Mouse (Mus musculus): ENCODE data around the gene Fam102b. TPM values are rescaled to one million over a fixed set of nuclear protein-coding genes. Genes with fewer than 3 reads are reported as not detected.

The Fam102b gene
- polyA plus RNA-seq, 1 experiment: 27.8 TPM

GRCm38 (mm10) chr3:109018336-109018735, 9.1 kb downstream of the Fam102b start:
- Histone ChIP-seq H3K4me1 (ENCODE audit: control insufficient read depth, insufficient read depth, low read length) (peaks cover 5% of the 10 kb centered on the region), H3K4me3 (ENCODE audit: insufficient read depth, low read length) (no peak overlapping the region), H3K27ac (ENCODE audit: insufficient read depth, low read length) (no peak overlapping the region)
- TF ChIP-seq POLR2A (IDR thresholded peaks at IDR 0.05; ENCODE audit: low read depth, low read length) (no peak), CTCF (IDR thresholded peaks at IDR 0.05; ENCODE audit: borderline replicate concordance, insufficient read depth, low read length) (no peak)

- Histone ChIP-seq H3K4me1 (ENCODE audit: control insufficient read depth, insufficient read depth, low read length) (peaks cover 13% of the 10 kb centered on the region), H3K4me3 (ENCODE audit: insufficient read depth, low read length) (no peak overlapping the region), H3K27ac (ENCODE audit: insufficient read depth, low read length) (no peak overlapping the region)
- TF ChIP-seq CTCF (IDR thresholded peaks at IDR 0.05; ENCODE audit: borderline replicate concordance, insufficient read depth, low read length) (no peak), POLR2A (IDR thresholded peaks at IDR 0.05; ENCODE audit: low read depth, low read length) (no peak)
These were observed 14.8 kb downstream of the Fam102b start for GRCm38 (mm10) chr3:109012595-109012994.

GRCm38 (mm10) chr3:109010489-109011260, 16.7 kb downstream of the Fam102b start:
- H3K4me1 ChIP-seq (ENCODE audit: control insufficient read depth, insufficient read depth, low read length): peaks cover 13% of the 10 kb centered on the region
- H3K27ac ChIP-seq (ENCODE audit: insufficient read depth, low read length): peak overlapping the region; percentile 79
- H3K4me3 ChIP-seq (ENCODE audit: insufficient read depth, low read length): no peak overlapping the region
- TF ChIP-seq CTCF (IDR thresholded peaks at IDR 0.05; ENCODE audit: borderline replicate concordance, insufficient read depth, low read length) (no peak), POLR2A (IDR thresholded peaks at IDR 0.05; ENCODE audit: low read depth, low read length) (no peak)

- TF ChIP-seq POLR2A (IDR thresholded peaks at IDR 0.05; ENCODE audit: low read depth, low read length): no peak
- no peak overlapping the region for H3K27ac ChIP-seq (ENCODE audit: insufficient read depth, low read length)
- H3K4me1 ChIP-seq (ENCODE audit: control insufficient read depth, insufficient read depth, low read length): peaks cover 13% of the 10 kb centered on the region
- no peak overlapping the region for H3K4me3 ChIP-seq (ENCODE audit: insufficient read depth, low read length)
These were observed 19.2 kb downstream of the Fam102b start for GRCm38 (mm10) chr3:109008180-109008579.

- peaks cover 8% of the 10 kb centered on the region; the same call in 1 of the 2 replicates for H3K4me1 ChIP-seq (ENCODE audit: control insufficient read depth, insufficient read depth, low read length)
- H3K27ac ChIP-seq (ENCODE audit: insufficient read depth, low read length): no peak overlapping the region
- TF ChIP-seq POLR2A (IDR thresholded peaks at IDR 0.05; ENCODE audit: low read depth, low read length): no peak
- no peak for TF ChIP-seq CTCF (IDR thresholded peaks at IDR 0.05; ENCODE audit: borderline replicate concordance, insufficient read depth, low read length)
- H3K4me3 ChIP-seq (ENCODE audit: insufficient read depth, low read length): no peak overlapping the region
These were observed 21.6 kb downstream of the Fam102b start for GRCm38 (mm10) chr3:109005777-109006176.

GRCm38 (mm10) chr3:108999173-108999572, 28.2 kb downstream of the Fam102b start:
- TF ChIP-seq CTCF (IDR thresholded peaks at IDR 0.05; ENCODE audit: borderline replicate concordance, insufficient read depth, low read length) (no peak), POLR2A (IDR thresholded peaks at IDR 0.05; ENCODE audit: low read depth, low read length) (no peak)
- Histone ChIP-seq H3K27ac (ENCODE audit: insufficient read depth, low read length) (no peak overlapping the region), H3K4me3 (ENCODE audit: insufficient read depth, low read length) (no peak overlapping the region), H3K4me1 (ENCODE audit: control insufficient read depth, insufficient read depth, low read length) (0 out of 2 replicates have a peak, but pooled peaks cover 4% of the 10 kb centered on the region)

- TF ChIP-seq CTCF (IDR thresholded peaks at IDR 0.05; ENCODE audit: borderline replicate concordance, insufficient read depth, low read length) (no peak), POLR2A (IDR thresholded peaks at IDR 0.05; ENCODE audit: low read depth, low read length) (no peak)
- no peak overlapping the region for H3K27ac ChIP-seq (ENCODE audit: insufficient read depth, low read length)
- 0 out of 2 replicates have a peak, but pooled peaks cover 4% of the 10 kb centered on the region for H3K4me1 ChIP-seq (ENCODE audit: control insufficient read depth, insufficient read depth, low read length)
- H3K4me3 ChIP-seq (ENCODE audit: insufficient read depth, low read length): no peak overlapping the region
These were observed 29.6 kb downstream of the Fam102b start for GRCm38 (mm10) chr3:108997762-108998161.

GRCm38 (mm10) chr3:108997284-108997683, 30.1 kb downstream of the Fam102b start:
- Histone ChIP-seq H3K27ac (ENCODE audit: insufficient read depth, low read length) (no peak overlapping the region), H3K4me3 (ENCODE audit: insufficient read depth, low read length) (no peak overlapping the region), H3K4me1 (ENCODE audit: control insufficient read depth, insufficient read depth, low read length) (0 out of 2 replicates have a peak, but pooled peaks cover 4% of the 10 kb centered on the region)
- TF ChIP-seq CTCF (IDR thresholded peaks at IDR 0.05; ENCODE audit: borderline replicate concordance, insufficient read depth, low read length) (no peak), POLR2A (IDR thresholded peaks at IDR 0.05; ENCODE audit: low read depth, low read length) (no peak)

GRCm38 (mm10) chr3:108995379-108995778, 32.0 kb downstream of the Fam102b start:
- Histone ChIP-seq H3K4me3 (ENCODE audit: insufficient read depth, low read length) (no peak overlapping the region), H3K4me1 (ENCODE audit: control insufficient read depth, insufficient read depth, low read length) (0 out of 2 replicates have a peak, but pooled peaks cover 4% of the 10 kb centered on the region)
- TF ChIP-seq POLR2A (IDR thresholded peaks at IDR 0.05; ENCODE audit: low read depth, low read length): no peak

GRCm38 (mm10) chr3:108994477-108994876, 32.9 kb downstream of the Fam102b start:
- 0 out of 2 replicates have a peak, but pooled peaks cover 4% of the 10 kb centered on the region for H3K4me1 ChIP-seq (ENCODE audit: control insufficient read depth, insufficient read depth, low read length)
- H3K27ac ChIP-seq (ENCODE audit: insufficient read depth, low read length): no peak overlapping the region
- H3K4me3 ChIP-seq (ENCODE audit: insufficient read depth, low read length): no peak overlapping the region
- TF ChIP-seq POLR2A (IDR thresholded peaks at IDR 0.05; ENCODE audit: low read depth, low read length) (no peak), CTCF (IDR thresholded peaks at IDR 0.05; ENCODE audit: borderline replicate concordance, insufficient read depth, low read length) (no peak)

More at GRCm38 (mm10) chr3:108995379-108995778, 32.0 kb downstream of the Fam102b start:
- no peak overlapping the region for H3K27ac ChIP-seq (ENCODE audit: insufficient read depth, low read length)

Measured in embryonic fibroblast, embryonic 13.5 days (primary cell).